Mouse (Mus musculus) ES-E14 (cell line): ENCODE measurements at regions not wholly inside any gene's neighbourhood (a gene's known extent, or its start where the extent isn't known, plus 50 kb on each side); places are given as distances from the start of the nearest gene placed in this dataset.

Experiments used
- DNase-seq: peaks from one replicate; pipeline ENCODE4 v3.0.0-alpha.2; 2013; ENCODE audit warnings: low read depth, low spot score
- H3K27ac ChIP-seq: 2 replicates; pipeline ENCODE4 v1.5.1; 2012; ENCODE audit warnings: low read depth, mild to moderate bottlenecking, low read length, moderate library complexity, mixed read lengths; ENCODE audit not compliant: poor library complexity, insufficient read depth, severe bottlenecking
- H3K36me3 ChIP-seq: 2 replicates; pipeline ENCODE4 v1.6.1; 2012; ENCODE audit warnings: mild to moderate bottlenecking, low read length, moderate library complexity, mixed read lengths; ENCODE audit not compliant: control insufficient read depth, poor library complexity, insufficient read depth, severe bottlenecking
- H3K4me1 ChIP-seq, 2 experiments: fragments of 150-350 bp in 1 of 2; sonication (generic) in 1 of 2; 2 replicates each; pipeline ENCODE4 v1.6.1; 2012; ENCODE audit warnings: low read length in 2 of 2, mild to moderate bottlenecking in 1 of 2, mixed read lengths in 1 of 2; ENCODE audit not compliant: control insufficient read depth in 2 of 2, insufficient read depth in 2 of 2, poor library complexity in 1 of 2
- H3K4me3 ChIP-seq, 2 experiments: fragments of 150-350 bp in 1 of 2; sonication (generic) in 1 of 2; 2 replicates each; pipeline ENCODE4 v1.5.1; 2012; ENCODE audit warnings: low read length in 2 of 2, low read depth in 1 of 2, mild to moderate bottlenecking in 1 of 2, mixed read lengths in 1 of 2; ENCODE audit not compliant: insufficient read depth in 1 of 2, poor library complexity in 1 of 2, severe bottlenecking in 1 of 2
- H3K9ac ChIP-seq: 2 replicates; pipeline ENCODE4 v1.6.1; 2012; ENCODE audit warnings: low read depth, mild to moderate bottlenecking, low read length, mixed read lengths; ENCODE audit not compliant: poor library complexity, insufficient read depth, severe bottlenecking
- H3K9me3 ChIP-seq: fragments of 150-350 bp; sonication (generic); 2 replicates; pipeline ENCODE4 v1.6.1; 2012; ENCODE audit warnings: low read depth, mild to moderate bottlenecking, low read length; ENCODE audit not compliant: control insufficient read depth, insufficient read depth
- CHD2 ChIP-seq: IDR thresholded peaks from 2 replicates; pipeline ENCODE4 v1.6.1; 2014; ENCODE audit warnings: mild to moderate bottlenecking, low read depth, low read length, inconsistent platforms
- HCFC1 ChIP-seq: IDR thresholded peaks from 2 replicates; pipeline ENCODE4 v1.6.1; 2012; ENCODE audit warnings: low read length, inconsistent platforms, borderline replicate concordance; ENCODE audit not compliant: insufficient read depth
- MAFK ChIP-seq: IDR thresholded peaks from 2 replicates; pipeline ENCODE4 v1.6.1; 2014; ENCODE audit warnings: mild to moderate bottlenecking, low read depth, low read length, inconsistent platforms; ENCODE audit not compliant: insufficient read depth
- ZC3H11A ChIP-seq: IDR thresholded peaks from 2 replicates; pipeline ENCODE4 v1.6.1; 2012; ENCODE audit warnings: low read depth, mild to moderate bottlenecking, inconsistent platforms, low read length, borderline replicate concordance
- ZNF384 ChIP-seq: IDR thresholded peaks from 2 replicates; pipeline ENCODE4 v1.6.1; 2012; ENCODE audit warnings: low read depth, low read length, inconsistent platforms
- in situ Hi-C, 2 experiments: fragments of 600-800 bp; cut with MboI; formaldehyde crosslinking; loops; one replicate each; pipeline ENCODE4 v1.15.1; 2025; ENCODE audit warnings: low sequenced_read_pairs in 2 of 2, inconsistent platforms in 1 of 2; ENCODE audit not compliant: unreplicated experiment in 2 of 2

DNA sequence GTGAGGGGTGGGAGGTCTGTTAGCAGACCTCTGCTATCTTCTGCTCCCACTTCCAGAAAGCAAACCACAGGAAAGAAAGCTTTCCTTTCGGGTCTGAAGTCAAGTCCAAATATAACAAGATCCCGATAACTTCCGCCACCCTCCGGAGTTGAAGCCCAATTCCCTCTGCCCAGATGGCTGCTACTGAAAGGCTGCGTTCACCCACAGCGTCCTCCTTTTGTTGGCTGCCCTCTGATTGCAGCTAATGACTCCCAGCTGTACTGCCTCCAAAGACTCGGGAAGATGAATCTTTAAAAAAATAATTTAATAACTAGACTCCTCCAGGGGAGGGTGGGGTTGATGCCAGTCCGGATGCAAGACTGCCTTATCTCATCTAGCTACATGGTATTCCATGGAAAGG is 197.1 kb downstream of the Rnf144b start:
- in situ Hi-C loops, result no loop called here
- no peak for DNase-seq
- TF ChIP-seq CHD2 (no peak), HCFC1 (no peak), ZNF384 (no peak), ZC3H11A (no peak), MAFK (no peak)
- no peak overlapping the region for H3K27ac ChIP-seq
- no peak overlapping the region for H3K9ac ChIP-seq
- no peaks in the 10 kb centered on the region for H3K4me1 ChIP-seq
- H3K4me3 ChIP-seq, result no peak overlapping the region
- no peaks in the 10 kb centered on the region for H3K36me3 ChIP-seq
- no peaks in the 10 kb centered on the region for H3K9me3 ChIP-seq

- TF ChIP-seq ZNF384, result no peak
- TF ChIP-seq HCFC1, result no peak
- TF ChIP-seq CHD2, result no peak
- no peak for TF ChIP-seq ZC3H11A
- no peak for TF ChIP-seq MAFK
Measured at GRCm38 (mm10) chr13:47321876-47322275, 199.4 kb downstream of the Rnf144b start.

GRCm38 (mm10) chr13:47335996-47336684 is 213.7 kb downstream of the Rnf144b start:
- H3K27ac ChIP-seq, result no peak overlapping the region
- H3K36me3 ChIP-seq, result no peaks in the 10 kb centered on the region
- no peak overlapping the region for H3K4me3 ChIP-seq
- H3K4me1 ChIP-seq, result peaks cover 0 to 6% of the 10 kb centered on the region in 2 experiments; a peak in 1 of 4 replicates
- no peak for TF ChIP-seq ZC3H11A
- no peak for TF ChIP-seq ZNF384
- TF ChIP-seq MAFK, result no peak
- TF ChIP-seq CHD2, result no peak
- no peak for TF ChIP-seq HCFC1
- in situ Hi-C loops, result no loop called here
- no peaks in the 10 kb centered on the region for H3K9me3 ChIP-seq
- no peak overlapping the region for H3K9ac ChIP-seq
- peak; percentile 26 for DNase-seq

More at GRCm38 (mm10) chr13:47321876-47322275, 199.4 kb downstream of the Rnf144b start:
- in situ Hi-C loops, result no loop called here
- no peaks in the 10 kb centered on the region for H3K4me1 ChIP-seq
- no peak for DNase-seq
- H3K9ac ChIP-seq, result no peak overlapping the region
- H3K27ac ChIP-seq, result no peak overlapping the region
- H3K36me3 ChIP-seq, result no peaks in the 10 kb centered on the region
- H3K9me3 ChIP-seq, result no peaks in the 10 kb centered on the region
- H3K4me3 ChIP-seq, result no peak overlapping the region

GRCm38 (mm10) chr13:47336865-47337441 is 214.5 kb downstream of the Rnf144b start:
- in situ Hi-C loops, result no loop called here

More at GRCm38 (mm10) chr13:47336865-47337441, 214.5 kb downstream of the Rnf144b start:
- H3K9me3 ChIP-seq, result no peaks in the 10 kb centered on the region
- no peak overlapping the region for H3K27ac ChIP-seq
- peaks cover 0 to 6% of the 10 kb centered on the region in 2 experiments; a peak in 1 of 4 replicates for H3K4me1 ChIP-seq
- TF ChIP-seq HCFC1, result no peak
- no peak for TF ChIP-seq MAFK
- no peak for TF ChIP-seq CHD2
- TF ChIP-seq ZNF384, result no peak
- no peak for TF ChIP-seq ZC3H11A
- H3K4me3 ChIP-seq, result no peak overlapping the region
- no peaks in the 10 kb centered on the region for H3K36me3 ChIP-seq
- no peak overlapping the region for H3K9ac ChIP-seq
- no peak for DNase-seq
